Mouse (Mus musculus) liver, adult 2 months (tissue): ENCODE measurements around the gene Cmc4.

Experiments
- CTCF ChIP-seq: fragments of 200-500 bp; IDR thresholded peaks from 2 replicates; pipeline ENCODE4 v1.5.1; 2011; ENCODE audit warnings: low read depth, low read length, control low read depth
- POLR2A ChIP-seq: fragments of 200-500 bp; IDR thresholded peaks from 2 replicates; pipeline ENCODE4 v1.6.1; 2011; ENCODE audit warnings: low read length, control low read depth; ENCODE audit not compliant: insufficient read depth; ENCODE audit errors: extremely low read depth

- TF ChIP-seq POLR2A (no peak), CTCF (no peak)
Measured at GRCm38 (mm10) chrX:75370197-75370596, 46.2 kb downstream of the Cmc4 start.
